9 mouse cellular contexts compared by ENCODE assay signal in genomic region chr12:109436852-109437251, GRCm38 (mm10). TPM values are rescaled to one million over a fixed set of nuclear protein-coding genes. Genes with fewer than 3 reads are reported as not detected.
DNase-seq lines count a peak whose midpoint lies in the region; ATAC-seq and TF ChIP-seq lines count a peak whose summit lies in the region.
"Had no signal": no experiment of that assay in that cellular context is flagged by ENCODE, and none has a peak within 500 bp of the region (broad histone marks: within the 10 kb centered on the region; RNA-seq: fewer than 3 reads in every experiment).

No protein-coding gene starts in this region.

- ATAC-seq in kidney, embryonic 16.5 days (ENCODE audit: low FRiP score, low TSS enrichment): peak; percentile 32; the same call in 1 of the 2 replicates
- ATAC-seq in intestine, embryonic 15.5 days: peak; percentile 48
- ATAC-seq in midbrain, postnatal 0 days (ENCODE audit: low FRiP score): no peak

- H3K9me3 ChIP-seq in kidney, embryonic 16.5 days (ENCODE audit: low read length): no peaks in the 10 kb centered on the region
- H3K9me3 ChIP-seq in intestine, embryonic 15.5 days: no peaks in the 10 kb centered on the region
- no peaks in the 10 kb centered on the region for H3K9me3 ChIP-seq in midbrain, postnatal 0 days (ENCODE audit: low read length)

- H3K4me3 ChIP-seq in kidney, embryonic 16.5 days (ENCODE audit: low read length): no peak overlapping the region
- no peak overlapping the region for H3K4me3 ChIP-seq in intestine, embryonic 15.5 days (replicated peaks)
- H3K4me3 ChIP-seq in midbrain, postnatal 0 days (ENCODE audit: low read depth, low read length): no peak overlapping the region
- H3K4me3 ChIP-seq in kidney, adult 2 months (ENCODE audit: insufficient read depth, low read depth, low read length): no peak overlapping the region

- peak; percentile 61 for DNase-seq in embryo, embryonic 10 days (ENCODE audit: low spot score)
- no peak for DNase-seq in embryo, embryonic 9.5 days (ENCODE audit: extremely low spot score)
- DNase-seq in kidney, adult 8-10 months: no peak
- no peak for DNase-seq in midbrain, postnatal 0 days (ENCODE audit: low spot score)
- no peak for DNase-seq in kidney, adult 2 months
- DNase-seq in adrenal gland, postnatal 25 days: no peak
- DNase-seq: layer of hippocampus, adult 9-11 months had no signal

- H3K27me3 ChIP-seq in kidney, embryonic 16.5 days (ENCODE audit: insufficient read depth, low read length): peaks cover 8% of the 10 kb centered on the region
- H3K27me3 ChIP-seq in intestine, embryonic 15.5 days (replicated peaks): no peaks in the 10 kb centered on the region
- H3K27me3 ChIP-seq in midbrain, postnatal 0 days (ENCODE audit: insufficient read depth, low read length): peaks cover 9% of the 10 kb centered on the region
- no peaks in the 10 kb centered on the region for H3K27me3 ChIP-seq in kidney, adult 2 months (replicated peaks; ENCODE audit: control insufficient read depth, insufficient read depth, low read length)

- H3K36me3 ChIP-seq in kidney, embryonic 16.5 days (ENCODE audit: insufficient read depth, low read length): no peaks in the 10 kb centered on the region
- H3K36me3 ChIP-seq in intestine, embryonic 15.5 days: no peaks in the 10 kb centered on the region
- H3K36me3 ChIP-seq in midbrain, postnatal 0 days (ENCODE audit: insufficient read depth, low read length): no peaks in the 10 kb centered on the region
- H3K36me3 ChIP-seq in kidney, adult 2 months (ENCODE audit: control insufficient read depth, insufficient read depth, low read length): no peaks in the 10 kb centered on the region

- no peak overlapping the region for H3K9ac ChIP-seq in kidney, embryonic 16.5 days (replicated peaks; ENCODE audit: low read length)
- no peak overlapping the region for H3K9ac ChIP-seq in intestine, embryonic 15.5 days
- no peak overlapping the region for H3K9ac ChIP-seq in midbrain, postnatal 0 days (replicated peaks; ENCODE audit: low read length, poor library complexity, severe bottlenecking)

- H3K27ac ChIP-seq in kidney, embryonic 16.5 days (ENCODE audit: low read length): peak overlapping the region; percentile 40; the same call in 1 of the 2 replicates
- H3K27ac ChIP-seq in intestine, embryonic 15.5 days: peak overlapping the region; percentile 86
- no peak overlapping the region for H3K27ac ChIP-seq in midbrain, postnatal 0 days (ENCODE audit: low read depth, low read length)
- no peak overlapping the region for H3K27ac ChIP-seq in kidney, adult 2 months (ENCODE audit: insufficient read depth, low read depth, low read length)

- peaks cover 27% of the 10 kb centered on the region for H3K4me1 ChIP-seq in kidney, embryonic 16.5 days (ENCODE audit: insufficient read depth, low read length)
- peaks cover 63% of the 10 kb centered on the region for H3K4me1 ChIP-seq in intestine, embryonic 15.5 days (replicated peaks)
- H3K4me1 ChIP-seq in midbrain, postnatal 0 days (ENCODE audit: insufficient read depth, low read length): 0 out of 2 replicates have a peak, but pooled peaks cover 4% of the 10 kb centered on the region
- no peaks in the 10 kb centered on the region for H3K4me1 ChIP-seq in kidney, adult 2 months (ENCODE audit: control insufficient read depth, insufficient read depth, low read length)

- H3K4me2 ChIP-seq in kidney, embryonic 16.5 days (replicated peaks; ENCODE audit: low read depth, low read length): peak overlapping the region; percentile 31; the same call in 1 of the 2 replicates
- peak overlapping the region; percentile 53 for H3K4me2 ChIP-seq in intestine, embryonic 15.5 days (replicated peaks)
- no peak overlapping the region for H3K4me2 ChIP-seq in midbrain, postnatal 0 days (ENCODE audit: low read depth, low read length, poor library complexity, severe bottlenecking)

- 19% methylated on average over 12 of the region's 12 CpGs for WGBS in kidney, embryonic 16.5 days
- WGBS in intestine, embryonic 15.5 days: 19% methylated on average over 12 of the region's 12 CpGs
- 37% methylated on average over 12 of the region's 12 CpGs for WGBS in midbrain, postnatal 0 days
- 55% methylated on average over 12 of the region's 12 CpGs for whole genome bisulfite sequencing in kidney, adult 2 months

- TF ChIP-seq CTCF in midbrain, postnatal 0 days (IDR thresholded peaks at IDR 0.05): 0 out of 2 replicates have a peak, but pooled peaks have one; percentile 5
- no peak for TF ChIP-seq CTCF in kidney, adult 2 months (conservative IDR thresholded peaks at IDR 0.05; ENCODE audit: insufficient read depth, insufficient read length, low read depth, low read length)

- no peak for TF ChIP-seq POLR2A in kidney, adult 2 months (IDR thresholded peaks at IDR 0.05; ENCODE audit: low read depth, low read length)

RNA-seq across cellular contexts. Expression of gene Dlk1, which starts 15.8 kb away (rescaled TPM):
- polyA plus RNA-seq in kidney, embryonic 16.5 days (2015; fragmentation: Nextera tagmentation; extraction: Ambion mirVana): 91.9 and 111 TPM in 2 replicates
- polyA plus RNA-seq in intestine, embryonic 15.5 days (2015; fragmentation: Nextera tagmentation; extraction: Ambion mirVana): 364 and 395 TPM in 2 replicates
- 22.1 and 38.8 TPM in 2 replicates for total RNA-seq in midbrain, postnatal 0 days (2014; rRNA removed)
- polyA plus RNA-seq in midbrain, postnatal 0 days (2015; fragmentation: Nextera tagmentation; extraction: Ambion mirVana): 41.4 and 47.5 TPM in 2 replicates
- 3.4 and 4.6 TPM in 2 replicates for polyA plus RNA-seq in kidney, adult 2 months (2012; rRNA removed)
- 592 and 648 TPM in 2 replicates for total RNA-seq in adrenal gland, postnatal 25 days (2021)

Comparison
In these comparisons a context has a peak if more than half of its experiments do, and no peak if none do; other contexts are left out.
1. H3K27ac ChIP-seq: peak in kidney, embryonic 16.5 days (single experiment) and intestine, embryonic 15.5 days (single experiment); none in midbrain, postnatal 0 days (single experiment) and kidney, adult 2 months (single experiment).